Mouse (Mus musculus): ENCODE data around the gene Zbtb44. TPM values are rescaled to one million over a fixed set of nuclear protein-coding genes. Genes with fewer than 3 reads are reported as not detected.

The Zbtb44 gene
- polyA plus RNA-seq, 1 experiment from 2014 or later, result 5.3 TPM

DNA sequence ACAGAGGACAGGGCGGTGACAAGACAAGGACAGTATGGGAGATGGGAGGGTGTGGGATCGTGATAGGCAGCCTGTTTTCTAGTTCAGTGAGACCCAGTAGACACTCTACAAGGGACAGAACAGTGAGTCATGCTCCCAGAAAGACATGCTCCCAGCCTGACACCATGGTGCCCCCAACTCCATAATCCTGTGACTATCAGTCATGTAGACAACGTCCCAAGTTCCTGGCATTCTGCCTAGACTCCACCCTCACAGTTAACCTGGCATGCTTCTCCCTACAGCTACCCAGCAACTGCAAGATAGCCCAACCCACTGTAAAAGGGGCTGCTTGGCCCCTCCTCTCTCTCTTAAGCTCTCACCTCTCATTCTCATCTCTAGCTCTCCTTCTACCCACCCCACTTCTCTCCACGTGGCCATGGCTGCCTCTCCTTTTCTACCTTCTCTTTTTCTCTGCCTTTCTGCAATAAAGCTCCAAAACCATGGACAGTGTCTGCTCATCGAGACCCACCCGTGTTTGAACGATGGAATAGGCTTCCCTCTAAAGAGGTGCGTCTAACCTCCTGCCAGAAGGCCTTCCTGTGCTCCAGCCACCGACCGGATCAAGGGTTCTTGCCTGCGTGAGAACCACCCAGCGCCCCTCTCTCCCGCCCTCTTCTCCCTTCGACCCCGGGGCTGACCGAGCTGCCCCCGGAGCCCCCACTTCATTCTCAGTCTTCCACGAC is 61.8 kb downstream of the Zbtb44 start:
- WGBS, result 85% methylated on average over 18 of the region's 18 CpGs
- ATAC-seq (ENCODE audit: low FRiP score, low TSS enrichment), result no peak
- Histone ChIP-seq H3K9ac (replicated peaks; ENCODE audit: low read length) (no peak overlapping the region), H3K4me3 (ENCODE audit: low read length) (no peak overlapping the region), H3K36me3 (ENCODE audit: insufficient read depth, low read length) (no peaks in the 10 kb centered on the region), H3K27ac (ENCODE audit: low read length) (no peak overlapping the region), H3K9me3 (ENCODE audit: low read length) (no peaks in the 10 kb centered on the region), H3K4me1 (ENCODE audit: insufficient read depth, low read length) (no peaks in the 10 kb centered on the region), H3K27me3 (ENCODE audit: insufficient read depth, low read length) (no peaks in the 10 kb centered on the region), H3K4me2 (replicated peaks; ENCODE audit: low read depth, low read length) (no peak overlapping the region)

DNA sequence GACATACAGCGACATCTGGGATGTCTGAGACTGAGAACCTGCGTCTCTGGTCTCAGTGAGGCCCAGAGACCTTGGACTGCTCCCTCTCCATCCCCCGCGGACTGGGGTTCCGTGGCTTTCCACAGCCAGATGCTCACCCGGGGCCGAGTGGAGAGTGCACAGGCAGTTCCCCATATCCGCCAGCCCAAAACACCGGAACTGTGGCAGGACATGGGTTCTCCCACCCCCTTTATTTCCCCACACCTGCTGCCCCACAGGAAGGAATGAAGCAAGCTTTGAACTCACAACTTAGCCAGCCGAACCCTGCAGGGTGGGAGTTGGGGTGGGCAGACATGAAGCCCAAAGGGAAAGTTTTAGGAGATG is 62.4 kb downstream of the Zbtb44 start:
- Histone ChIP-seq H3K4me1 (ENCODE audit: insufficient read depth, low read length) (no peaks in the 10 kb centered on the region), H3K4me2 (replicated peaks; ENCODE audit: low read depth, low read length) (no peak overlapping the region), H3K27me3 (ENCODE audit: insufficient read depth, low read length) (no peaks in the 10 kb centered on the region), H3K9ac (replicated peaks; ENCODE audit: low read length) (no peak overlapping the region), H3K36me3 (ENCODE audit: insufficient read depth, low read length) (no peaks in the 10 kb centered on the region), H3K27ac (ENCODE audit: low read length) (no peak overlapping the region), H3K9me3 (ENCODE audit: low read length) (no peaks in the 10 kb centered on the region), H3K4me3 (ENCODE audit: low read length) (no peak overlapping the region)
- WGBS, result 90% methylated on average over 10 of the region's 10 CpGs
- no peak for ATAC-seq (ENCODE audit: low FRiP score, low TSS enrichment)

DNA sequence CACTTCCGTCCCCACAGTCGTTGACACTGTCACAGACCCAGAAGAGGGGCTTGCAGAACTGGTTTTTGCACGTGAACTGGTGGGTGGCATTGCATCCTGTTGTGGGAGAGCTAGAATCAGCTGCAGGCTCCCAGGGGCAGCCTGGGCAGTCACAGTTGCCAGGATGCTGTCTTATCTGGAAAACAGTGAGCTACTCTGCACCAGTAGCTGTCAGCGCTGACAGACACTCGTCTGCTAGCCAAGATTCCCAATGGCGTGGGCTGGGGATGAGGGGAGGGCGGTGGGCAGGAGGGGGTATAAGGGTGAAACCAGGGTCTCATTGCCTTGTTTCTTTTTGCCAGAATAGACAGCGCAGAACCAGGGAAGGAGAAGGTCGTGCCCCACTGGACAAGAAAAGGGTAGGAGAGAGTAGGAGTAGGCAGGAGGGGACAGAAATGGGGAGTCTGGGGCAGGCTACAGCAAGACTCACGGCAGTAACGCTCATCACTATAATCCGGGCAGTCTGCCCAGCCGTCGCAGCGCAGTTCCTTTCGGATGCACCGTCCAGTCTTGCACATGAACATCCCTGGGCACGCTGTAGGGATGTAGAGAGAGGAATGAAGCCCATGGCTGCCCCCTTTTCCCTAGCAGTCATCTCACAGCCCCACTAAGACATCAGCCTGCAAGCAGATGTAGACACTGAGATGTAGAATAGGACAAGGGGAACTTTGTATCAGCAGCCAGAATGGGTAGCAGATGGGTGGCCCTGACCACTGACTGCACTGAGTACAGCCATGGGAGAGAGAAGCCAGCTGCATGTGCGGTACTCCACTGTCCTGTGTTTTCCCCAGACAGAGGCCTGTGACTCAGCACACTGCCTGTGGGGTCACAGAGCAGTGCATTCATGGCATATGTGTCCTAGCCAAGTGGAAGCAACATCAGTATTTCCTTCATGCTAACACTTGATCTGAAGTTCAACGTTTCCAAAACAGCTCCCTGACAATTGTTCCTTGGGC is 66.9 kb downstream of the Zbtb44 start:
- ATAC-seq (ENCODE audit: low FRiP score, low TSS enrichment), result no peak
- 0 out of 2 replicates have a peak, but pooled peaks cover 2% of the 10 kb centered on the region for H3K36me3 ChIP-seq (ENCODE audit: insufficient read depth, low read length)
- 79% methylated on average over 20 of the region's 20 CpGs for WGBS

DNA sequence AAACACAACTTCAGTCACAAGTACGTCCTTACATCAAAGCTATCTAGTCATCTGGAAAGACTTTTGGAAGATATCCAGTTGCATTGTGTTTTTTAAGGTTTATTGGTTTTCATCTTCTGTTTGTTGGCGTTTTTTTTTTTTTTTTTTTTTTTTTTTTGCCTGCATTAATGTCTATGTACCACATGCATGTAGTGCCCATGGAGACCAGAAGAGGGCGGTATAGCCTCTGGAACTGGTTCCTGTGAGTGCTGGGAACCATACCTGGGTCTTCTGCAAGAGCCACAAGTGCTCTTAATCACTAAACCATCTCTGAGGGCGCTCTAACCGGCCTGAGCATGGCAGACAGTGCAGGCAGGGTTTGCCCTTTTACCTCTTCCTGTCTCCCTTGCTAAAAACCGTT is 67.7 kb downstream of the Zbtb44 start:
- H3K4me1 ChIP-seq (ENCODE audit: insufficient read depth, low read length), result no peaks in the 10 kb centered on the region
- H3K27ac ChIP-seq (ENCODE audit: low read length), result no peak overlapping the region
- no peak overlapping the region for H3K9ac ChIP-seq (replicated peaks; ENCODE audit: low read length)
- H3K36me3 ChIP-seq (ENCODE audit: insufficient read depth, low read length), result 0 out of 2 replicates have a peak, but pooled peaks cover 2% of the 10 kb centered on the region
- H3K4me3 ChIP-seq (ENCODE audit: low read length), result no peak overlapping the region
- H3K9me3 ChIP-seq (ENCODE audit: low read length), result no peaks in the 10 kb centered on the region
- no peak overlapping the region for H3K4me2 ChIP-seq (replicated peaks; ENCODE audit: low read depth, low read length)
- no peak for ATAC-seq (ENCODE audit: low FRiP score, low TSS enrichment)
- 74% methylated on average over 6 of the region's 6 CpGs for WGBS
- no peaks in the 10 kb centered on the region for H3K27me3 ChIP-seq (ENCODE audit: insufficient read depth, low read length)

More for the DNA sequence above, 66.9 kb downstream of the Zbtb44 start:
- no peak overlapping the region for H3K4me3 ChIP-seq (ENCODE audit: low read length)
- H3K27me3 ChIP-seq (ENCODE audit: insufficient read depth, low read length), result no peaks in the 10 kb centered on the region
- H3K4me1 ChIP-seq (ENCODE audit: insufficient read depth, low read length), result no peaks in the 10 kb centered on the region
- no peak overlapping the region for H3K4me2 ChIP-seq (replicated peaks; ENCODE audit: low read depth, low read length)
- no peaks in the 10 kb centered on the region for H3K9me3 ChIP-seq (ENCODE audit: low read length)
- H3K9ac ChIP-seq (replicated peaks; ENCODE audit: low read length), result no peak overlapping the region
- no peak overlapping the region for H3K27ac ChIP-seq (ENCODE audit: low read length)

DNA sequence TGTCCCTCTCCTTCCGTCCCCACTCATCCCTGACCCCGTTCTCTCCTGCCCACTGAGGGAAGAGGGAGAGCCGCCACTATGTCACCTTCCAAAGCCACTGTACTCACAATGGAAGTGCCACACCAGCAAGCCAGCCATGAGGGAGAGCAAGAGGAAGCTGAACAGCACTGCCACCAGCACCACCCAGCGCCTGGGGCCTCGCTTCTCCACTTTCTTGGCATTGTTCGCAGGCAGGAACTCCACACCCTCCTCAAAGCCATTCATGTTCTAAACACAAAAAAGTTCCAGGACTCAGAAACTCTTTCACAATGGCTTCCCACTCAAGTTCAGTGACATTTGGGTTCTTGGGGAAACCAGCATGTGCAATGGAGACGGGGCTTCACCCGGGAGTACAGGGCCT is 78.0 kb downstream of the Zbtb44 start:
- no peaks in the 10 kb centered on the region for H3K9me3 ChIP-seq (ENCODE audit: low read length)

DNA sequence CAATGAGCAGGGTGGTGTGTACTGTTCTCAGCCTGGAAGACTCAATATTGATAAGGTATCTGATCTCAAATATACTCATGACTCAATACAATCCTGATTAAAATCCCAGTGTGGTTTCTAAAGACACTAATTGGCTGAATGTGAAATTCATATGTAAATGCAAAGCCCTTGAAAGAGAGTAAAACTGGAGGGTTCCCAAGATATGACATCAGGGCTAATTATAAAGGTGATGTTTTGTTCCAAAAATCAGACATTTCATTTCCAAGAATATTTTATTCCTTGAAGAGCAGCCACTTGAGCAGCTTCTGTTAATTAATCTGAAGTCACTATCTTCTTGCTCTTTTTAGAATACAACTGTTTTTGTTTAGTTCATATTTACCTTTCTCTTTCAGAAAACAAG is 85.1 kb downstream of the Zbtb44 start:
- no peaks in the 10 kb centered on the region for H3K36me3 ChIP-seq (ENCODE audit: insufficient read depth, low read length)

More for the DNA sequence above, 78.0 kb downstream of the Zbtb44 start:
- no peak overlapping the region for H3K4me3 ChIP-seq (ENCODE audit: low read length)
- H3K9ac ChIP-seq (replicated peaks; ENCODE audit: low read length), result no peak overlapping the region
- H3K4me1 ChIP-seq (ENCODE audit: insufficient read depth, low read length), result no peaks in the 10 kb centered on the region
- no peaks in the 10 kb centered on the region for H3K27me3 ChIP-seq (ENCODE audit: insufficient read depth, low read length)
- no peak overlapping the region for H3K27ac ChIP-seq (ENCODE audit: low read length)
- no peak overlapping the region for H3K4me2 ChIP-seq (replicated peaks; ENCODE audit: low read depth, low read length)
- WGBS, result 88% methylated on average over 8 of the region's 8 CpGs
- no peaks in the 10 kb centered on the region for H3K36me3 ChIP-seq (ENCODE audit: insufficient read depth, low read length)
- no peak for ATAC-seq (ENCODE audit: low FRiP score, low TSS enrichment)

DNA sequence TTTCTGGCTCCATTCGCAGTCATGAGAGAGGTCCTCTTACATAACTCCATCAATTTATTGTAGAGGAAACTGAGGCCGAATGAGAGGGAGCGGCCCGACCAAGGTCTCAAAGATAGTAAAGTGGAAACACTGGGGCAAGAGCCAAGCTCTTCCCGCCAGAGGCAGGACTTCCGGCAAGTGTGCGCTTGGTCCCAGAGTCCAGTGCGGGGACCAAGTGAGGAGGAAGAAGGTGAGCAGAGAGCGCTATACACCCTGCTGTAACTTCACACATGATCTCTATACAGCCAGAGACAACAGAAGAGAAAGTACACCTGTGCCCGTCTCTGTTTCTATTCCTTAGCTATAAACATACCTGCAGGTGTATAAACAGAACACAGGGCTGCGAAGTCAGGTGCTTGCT is 86.6 kb downstream of the Zbtb44 start:
- Histone ChIP-seq H3K9me3 (ENCODE audit: low read length) (no peaks in the 10 kb centered on the region), H3K9ac (replicated peaks; ENCODE audit: low read length) (no peak overlapping the region), H3K4me3 (ENCODE audit: low read length) (no peak overlapping the region), H3K36me3 (ENCODE audit: insufficient read depth, low read length) (no peaks in the 10 kb centered on the region), H3K27ac (ENCODE audit: low read length) (no peak overlapping the region), H3K4me1 (ENCODE audit: insufficient read depth, low read length) (peaks cover 22% of the 10 kb centered on the region), H3K4me2 (replicated peaks; ENCODE audit: low read depth, low read length) (no peak overlapping the region), H3K27me3 (ENCODE audit: insufficient read depth, low read length) (no peaks in the 10 kb centered on the region)
- 90% methylated on average over 11 of the region's 11 CpGs for WGBS
- ATAC-seq (ENCODE audit: low FRiP score, low TSS enrichment), result no peak

More for the DNA sequence above, 85.1 kb downstream of the Zbtb44 start:
- Histone ChIP-seq H3K27me3 (ENCODE audit: insufficient read depth, low read length) (no peaks in the 10 kb centered on the region), H3K4me2 (replicated peaks; ENCODE audit: low read depth, low read length) (no peak overlapping the region), H3K9ac (replicated peaks; ENCODE audit: low read length) (no peak overlapping the region), H3K4me1 (ENCODE audit: insufficient read depth, low read length) (peaks cover 18% of the 10 kb centered on the region), H3K27ac (ENCODE audit: low read length) (no peak overlapping the region), H3K4me3 (ENCODE audit: low read length) (no peak overlapping the region), H3K9me3 (ENCODE audit: low read length) (no peaks in the 10 kb centered on the region)
- no peak for ATAC-seq (ENCODE audit: low FRiP score, low TSS enrichment)

DNA sequence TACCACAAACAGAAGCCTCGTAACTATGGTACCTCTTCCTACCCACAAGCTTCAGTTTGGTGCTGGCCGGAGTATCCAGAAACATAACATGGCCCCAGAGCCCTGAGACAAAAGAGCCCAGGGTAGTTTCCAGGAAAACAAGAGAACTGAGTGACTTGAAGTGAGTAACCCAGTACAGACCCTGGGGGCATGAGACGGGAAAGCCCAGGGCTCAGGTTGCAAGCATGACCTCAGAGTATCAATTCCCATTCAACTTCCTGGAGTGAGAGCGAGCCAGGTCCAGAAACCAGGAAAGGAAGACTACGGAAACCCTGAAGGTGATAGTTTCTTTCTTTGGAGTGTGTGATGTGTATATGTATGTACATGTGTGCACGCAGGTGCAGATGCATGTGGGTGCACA is 87.0 kb downstream of the Zbtb44 start:
- Histone ChIP-seq H3K36me3 (ENCODE audit: insufficient read depth, low read length) (no peaks in the 10 kb centered on the region), H3K9ac (replicated peaks; ENCODE audit: low read length) (no peak overlapping the region), H3K4me2 (replicated peaks; ENCODE audit: low read depth, low read length) (no peak overlapping the region), H3K9me3 (ENCODE audit: low read length) (no peaks in the 10 kb centered on the region), H3K27me3 (ENCODE audit: insufficient read depth, low read length) (no peaks in the 10 kb centered on the region), H3K4me3 (ENCODE audit: low read length) (no peak overlapping the region), H3K27ac (ENCODE audit: low read length) (no peak overlapping the region), H3K4me1 (ENCODE audit: insufficient read depth, low read length) (peaks cover 22% of the 10 kb centered on the region)
- 57% methylated on average over 6 of the region's 6 CpGs for WGBS
- ATAC-seq (ENCODE audit: low FRiP score, low TSS enrichment), result no peak

DNA sequence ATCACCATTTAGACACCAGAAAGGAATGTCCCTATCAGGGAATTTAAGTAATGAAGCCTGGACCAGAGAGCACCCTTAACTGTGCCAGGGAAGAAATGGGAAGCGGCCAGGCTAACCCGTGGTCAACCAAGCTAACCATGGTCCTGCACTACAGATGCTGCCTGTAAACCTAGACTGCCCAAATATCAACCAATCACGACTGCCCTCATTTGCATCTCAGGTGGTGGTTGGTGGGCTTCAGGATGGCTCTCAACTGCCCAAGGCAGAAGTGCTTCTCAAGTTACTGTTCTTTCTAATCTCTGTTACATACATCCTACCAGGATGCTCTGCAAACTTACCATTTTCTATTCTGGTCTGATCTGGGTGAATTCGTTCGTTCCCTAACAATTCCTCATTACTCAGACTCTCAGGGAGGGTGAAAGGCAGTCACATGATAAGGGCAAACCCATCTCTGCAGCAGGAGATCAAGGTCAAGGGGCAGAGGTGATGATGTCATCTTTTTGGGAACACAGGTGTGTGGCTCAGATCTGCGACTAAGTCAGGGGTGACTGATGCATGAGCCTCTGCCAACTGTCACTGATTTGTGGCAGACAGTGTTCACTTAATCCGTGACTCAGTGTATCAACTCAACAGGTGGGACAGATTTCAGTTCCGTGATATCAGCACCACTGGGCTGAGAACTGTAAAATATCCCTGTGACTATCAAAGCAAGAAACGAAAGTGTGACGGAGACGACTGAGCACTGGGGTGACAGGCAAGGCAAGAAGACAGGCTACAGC is 88.3 kb downstream of the Zbtb44 start:
- no peaks in the 10 kb centered on the region for H3K9me3 ChIP-seq (ENCODE audit: low read length)
- H3K36me3 ChIP-seq (ENCODE audit: insufficient read depth, low read length), result no peaks in the 10 kb centered on the region
- ATAC-seq (ENCODE audit: low FRiP score, low TSS enrichment), result peak; percentile 98
- H3K27ac ChIP-seq (ENCODE audit: low read length), result no peak overlapping the region
- no peak overlapping the region for H3K4me3 ChIP-seq (ENCODE audit: low read length)
- H3K9ac ChIP-seq (replicated peaks; ENCODE audit: low read length), result no peak overlapping the region
- no peak overlapping the region for H3K4me2 ChIP-seq (replicated peaks; ENCODE audit: low read depth, low read length)
- 20% methylated on average over 11 of the region's 11 CpGs for WGBS
- H3K4me1 ChIP-seq (ENCODE audit: insufficient read depth, low read length), result peaks cover 22% of the 10 kb centered on the region
- no peaks in the 10 kb centered on the region for H3K27me3 ChIP-seq (ENCODE audit: insufficient read depth, low read length)
